Mouse (Mus musculus) cerebellum, adult 2 months (tissue): Measurements from ENCODE around the gene Pfkfb3. TPM values are rescaled to one million over a fixed set of nuclear protein-coding genes. Genes with fewer than 3 reads are reported as not detected.

Experiments
- DNase-seq, 2 experiments: peaks; one replicate each; pipeline ENCODE4 v3.0.0; 2021
- H3K27ac ChIP-seq: fragments of 200-500 bp; 2 replicates; pipeline ENCODE4 v1.5.1; 2012; ENCODE audit warnings: low read length, control low read depth, inconsistent platforms; ENCODE audit not compliant: insufficient read depth
- H3K27me3 ChIP-seq: fragments of 200-500 bp; 2 replicates; pipeline ENCODE4 v1.6.1; 2012; ENCODE audit warnings: inconsistent platforms, mild to moderate bottlenecking, low read length, moderate library complexity; ENCODE audit not compliant: control insufficient read depth, insufficient read depth
- H3K4me1 ChIP-seq: fragments of 200-500 bp; 2 replicates; pipeline ENCODE4 v1.6.1; 2011; ENCODE audit warnings: low read length; ENCODE audit not compliant: control insufficient read depth, insufficient read depth
- H3K4me3 ChIP-seq: fragments of 200-500 bp; replicated peaks from 2 replicates; pipeline ENCODE3; 2011; ENCODE audit warnings: mild to moderate bottlenecking, low read depth, low read length, control low read depth; ENCODE audit not compliant: insufficient read depth
- CTCF ChIP-seq: fragments of 200-500 bp; IDR thresholded peaks from 2 replicates; pipeline ENCODE4 v1.5.1; 2011; ENCODE audit warnings: low read depth, mild to moderate bottlenecking, control low read depth, low read length, moderate library complexity, borderline replicate concordance; ENCODE audit not compliant: insufficient read depth
- POLR2A ChIP-seq: fragments of 200-500 bp; IDR thresholded peaks from 2 replicates; pipeline ENCODE4 v1.6.1; 2011; ENCODE audit warnings: low read length, control low read depth, borderline replicate concordance; ENCODE audit not compliant: insufficient read depth
- WGBS: fragments of 180-500 bp; shearing (Covaris S2); methylation state at CpG from one replicate; pipeline ENCODE4 v1.1.7; 2018; 5-methylcytosine and 5-hydroxymethylcytosine counted together
- polyA plus RNA-seq: library from polyadenylated mRNA; depleted of rRNA; stranded (reverse); fragments of >200 nt; gene quantifications from 2 replicates; pipeline ENCODE4 v1.2.3, GENCODE M21; 2012

Pfkfb3 gene
- polyA plus RNA-seq, 1 experiment, result 38.2 TPM

GRCm38 (mm10) chr2:11535966-11536365, 17.9 kb downstream of the Pfkfb3 start:
- DNase-seq, result no peak
- TF ChIP-seq CTCF (no peak), POLR2A (no peak)
- Histone ChIP-seq H3K27me3 (no peaks in the 10 kb centered on the region; the same call in 1 of the 2 replicates), H3K27ac (no peak overlapping the region), H3K4me1 (no peaks in the 10 kb centered on the region), H3K4me3 (peak overlapping the region; percentile 65)
- WGBS, result 76% methylated on average over 8 of the region's 8 CpGs

- Histone ChIP-seq H3K27me3 (no peaks in the 10 kb centered on the region; the same call in 1 of the 2 replicates), H3K27ac (no peak overlapping the region), H3K4me3 (peak overlapping the region; percentile 65), H3K4me1 (no peaks in the 10 kb centered on the region)
- DNase-seq, result peak; percentile 78 to 84
- under 1% methylated on average over 32 of the region's 32 CpGs for WGBS
- TF ChIP-seq POLR2A (peak; percentile 28; the same call in 1 of the 2 replicates), CTCF (no peak)
These were observed 18.4 kb downstream of the Pfkfb3 start for GRCm38 (mm10) chr2:11535412-11535928.

- no peak overlapping the region for H3K27ac ChIP-seq
- H3K27me3 ChIP-seq, result no peaks in the 10 kb centered on the region; the same call in 1 of the 2 replicates
- H3K4me3 ChIP-seq, result peak overlapping the region; percentile 24
- 16% methylated on average over 10 of the region's 10 CpGs for WGBS
- DNase-seq, result peak in 1 of 2 experiments; percentile 10
- TF ChIP-seq POLR2A, result no peak
- no peak for TF ChIP-seq CTCF
- H3K4me1 ChIP-seq, result no peaks in the 10 kb centered on the region; the same call in 1 of the 2 replicates
These were observed 19.1 kb downstream of the Pfkfb3 start for GRCm38 (mm10) chr2:11534826-11535225.

GRCm38 (mm10) chr2:11530101-11530500, 23.8 kb downstream of the Pfkfb3 start:
- no peak overlapping the region for H3K4me3 ChIP-seq
- no peak for TF ChIP-seq CTCF
- no peak for TF ChIP-seq POLR2A
- DNase-seq, result peak; percentile 10 to 20
- no peaks in the 10 kb centered on the region; the same call in 1 of the 2 replicates for H3K4me1 ChIP-seq
- 22% methylated on average over 6 of the region's 6 CpGs for WGBS
- no peaks in the 10 kb centered on the region; the same call in 1 of the 2 replicates for H3K27me3 ChIP-seq
- no peak overlapping the region for H3K27ac ChIP-seq

GRCm38 (mm10) chr2:11526063-11526462, 27.8 kb downstream of the Pfkfb3 start:
- Histone ChIP-seq H3K27me3 (no peaks in the 10 kb centered on the region), H3K27ac (no peak overlapping the region), H3K4me1 (no peaks in the 10 kb centered on the region; the same call in 1 of the 2 replicates), H3K4me3 (no peak overlapping the region)
- whole genome bisulfite sequencing, result 86% methylated on average over 5 of the region's 5 CpGs
- no peak for DNase-seq
- no peak for TF ChIP-seq POLR2A
- TF ChIP-seq CTCF, result no peak

- H3K4me3 ChIP-seq, result no peak overlapping the region
- H3K27ac ChIP-seq, result no peak overlapping the region
- TF ChIP-seq POLR2A (no peak), CTCF (no peak)
- 87% methylated on average over 6 of the region's 6 CpGs for WGBS
- no peaks in the 10 kb centered on the region for H3K4me1 ChIP-seq
- no peak for DNase-seq
- H3K27me3 ChIP-seq, result no peaks in the 10 kb centered on the region
These were observed 29.1 kb downstream of the Pfkfb3 start for GRCm38 (mm10) chr2:11524736-11525135.

GRCm38 (mm10) chr2:11521758-11522157, 32.1 kb downstream of the Pfkfb3 start:
- Histone ChIP-seq H3K27ac (no peak overlapping the region), H3K27me3 (no peaks in the 10 kb centered on the region), H3K4me1 (no peaks in the 10 kb centered on the region), H3K4me3 (no peak overlapping the region)
- DNase-seq, result no peak
- whole genome bisulfite sequencing, result 77% methylated on average over 7 of the region's 7 CpGs
- no peak for TF ChIP-seq POLR2A
- no peak for TF ChIP-seq CTCF

GRCm38 (mm10) chr2:11520786-11521185, 33.1 kb downstream of the Pfkfb3 start:
- no peak overlapping the region for H3K27ac ChIP-seq
- no peaks in the 10 kb centered on the region for H3K27me3 ChIP-seq
- 90% methylated on average over 9 of the region's 9 CpGs for WGBS
- no peak overlapping the region for H3K4me3 ChIP-seq
- H3K4me1 ChIP-seq, result no peaks in the 10 kb centered on the region
- TF ChIP-seq POLR2A (no peak), CTCF (no peak)
- no peak for DNase-seq
